Mouse (Mus musculus) erythroid progenitor cell, adult 5-6 weeks (primary cell): ENCODE data around the gene Cish. TPM values are rescaled to one million over a fixed set of nuclear protein-coding genes. Genes with fewer than 3 reads are reported as not detected.
"Not testable (repeated sequence)": the region's sequence is repeated elsewhere in the genome, so short reads cannot be mapped to it uniquely, and the experiment has no call there.

Experiments used
- ATAC-seq: replicated peaks from 2 replicates; pipeline ENCODE4 v1.8.0; 2016; ENCODE audit warnings: moderate number of reproducible peaks, mild to moderate bottlenecking, moderate TSS enrichment, inconsistent platforms; ENCODE audit not compliant: poor library complexity, low FRiP score, severe bottlenecking
- total RNA-seq, 2 experiments: library from RNA; stranded (forward) in 1 of 2; stranded (reverse) in 1 of 2; fragments of 150-400 nt in 1 of 2; fragments of 186-747, 209-891 nt in 1 of 2; gene quantifications; 2 replicates each; pipeline versions ENCODE4 v1.2.3 to v1.2.4; 2015 to 2017; ENCODE audit warnings: low replicate concordance in 2 of 2

Cish gene
- total RNA-seq, 2 experiments from 2014 or later = 3.6 to 5.9 TPM

DNA sequence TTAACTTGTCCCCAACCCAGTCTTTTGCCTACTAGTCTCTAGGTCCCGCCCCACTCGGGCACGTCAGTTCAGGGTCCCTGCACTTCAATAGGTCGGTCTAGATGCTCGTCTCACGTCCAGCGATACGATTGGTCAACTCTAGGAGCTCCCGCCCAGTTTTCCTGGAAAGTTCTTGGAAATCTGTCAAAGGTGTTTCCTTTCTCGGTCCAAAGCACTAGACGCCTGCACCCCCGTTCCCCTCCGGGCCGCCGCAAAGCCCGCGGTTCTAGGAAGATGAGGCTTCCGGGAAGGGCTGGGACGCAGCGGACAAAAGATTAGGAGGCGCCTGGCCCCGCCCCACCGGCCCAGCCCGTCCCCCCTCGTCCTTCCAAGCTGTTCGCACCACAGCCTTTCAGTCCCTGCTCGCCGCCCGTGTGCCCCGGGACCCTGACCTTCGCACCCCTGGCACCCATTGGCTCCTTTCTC is 707 bp downstream of the Cish start:
- ATAC-seq = peak; percentile 83

DNA sequence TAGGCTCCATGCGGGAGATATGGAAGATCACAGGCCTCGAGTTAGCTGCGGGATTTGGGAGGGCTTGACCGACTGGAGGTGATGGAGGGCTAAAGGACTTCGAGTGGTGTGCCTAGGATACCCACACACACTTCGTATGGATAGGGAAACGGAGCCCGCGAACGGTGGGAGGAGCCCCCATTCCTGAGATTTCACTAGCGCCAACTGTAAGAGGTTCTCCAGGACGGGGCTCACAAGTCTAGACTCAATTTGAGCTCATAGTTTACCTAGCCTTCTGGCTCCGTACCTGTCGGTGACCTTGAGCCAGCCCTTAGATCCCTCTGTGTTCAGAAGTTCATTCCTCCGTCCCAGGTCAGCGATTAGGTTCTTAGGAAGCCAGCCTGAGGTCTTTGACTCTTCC is 1.2 kb downstream of the Cish start:
- ATAC-seq = no peak

- ATAC-seq = no peak
Observed at GRCm38 (mm10) chr9:107297658-107298057, 1.8 kb downstream of the Cish start.

DNA sequence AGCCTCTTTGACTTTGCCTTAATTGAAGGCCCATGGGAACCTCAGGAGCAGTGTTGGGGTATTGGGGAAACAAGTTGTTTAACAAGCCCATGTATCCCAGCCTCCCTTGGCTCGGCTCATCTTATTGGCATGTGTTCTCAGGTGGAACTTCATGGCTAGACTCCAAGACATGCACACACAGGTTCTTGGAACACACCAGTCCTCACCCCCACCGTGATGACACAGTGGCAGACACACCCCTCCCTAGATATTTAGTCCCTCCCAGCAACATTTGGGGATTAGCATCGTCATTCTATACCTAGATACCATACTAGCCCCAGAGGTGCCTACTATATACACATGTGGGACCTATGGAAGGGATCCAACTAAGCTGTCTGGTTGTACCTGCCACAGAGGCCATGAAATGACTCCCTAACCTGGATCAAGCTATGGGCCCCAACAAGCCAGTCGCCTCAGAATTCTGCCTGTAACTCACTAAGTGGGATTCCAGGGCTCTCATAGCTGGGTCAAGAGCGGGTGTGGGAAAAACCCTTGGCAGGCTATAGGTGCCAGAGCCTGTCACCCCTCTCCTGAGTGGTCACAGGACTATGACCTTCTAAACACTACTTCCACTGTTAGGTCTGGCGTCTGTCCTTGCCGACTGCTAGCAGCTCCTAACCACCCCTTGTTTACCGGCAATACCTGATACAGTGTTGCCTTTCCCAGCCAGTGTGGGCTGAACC is 2.4 kb downstream of the Cish start:
- peak; percentile 44 for ATAC-seq

DNA sequence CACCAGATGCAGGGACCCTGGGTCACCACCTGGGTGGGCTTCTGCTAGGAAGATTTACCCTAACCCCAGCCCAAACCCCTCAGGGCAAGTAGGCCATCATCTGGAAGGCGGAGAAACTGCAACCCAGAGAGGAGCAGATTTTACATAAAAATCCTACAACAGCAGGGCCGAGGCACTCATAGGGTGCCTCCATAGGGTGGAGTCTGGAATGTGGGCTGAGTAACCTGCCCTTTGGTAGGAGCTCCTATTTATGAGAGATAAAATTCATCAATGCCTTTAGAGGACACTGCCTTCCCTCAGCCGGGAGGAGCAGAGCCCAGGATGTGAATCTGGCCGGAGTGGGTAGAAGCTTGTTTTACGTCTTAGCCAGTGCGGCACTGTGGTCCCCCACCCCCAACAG is 3.0 kb downstream of the Cish start:
- no peak for ATAC-seq

GRCm38 (mm10) chr9:107299783-107300182 is 4.0 kb downstream of the Cish start:
- ATAC-seq = no peak

DNA sequence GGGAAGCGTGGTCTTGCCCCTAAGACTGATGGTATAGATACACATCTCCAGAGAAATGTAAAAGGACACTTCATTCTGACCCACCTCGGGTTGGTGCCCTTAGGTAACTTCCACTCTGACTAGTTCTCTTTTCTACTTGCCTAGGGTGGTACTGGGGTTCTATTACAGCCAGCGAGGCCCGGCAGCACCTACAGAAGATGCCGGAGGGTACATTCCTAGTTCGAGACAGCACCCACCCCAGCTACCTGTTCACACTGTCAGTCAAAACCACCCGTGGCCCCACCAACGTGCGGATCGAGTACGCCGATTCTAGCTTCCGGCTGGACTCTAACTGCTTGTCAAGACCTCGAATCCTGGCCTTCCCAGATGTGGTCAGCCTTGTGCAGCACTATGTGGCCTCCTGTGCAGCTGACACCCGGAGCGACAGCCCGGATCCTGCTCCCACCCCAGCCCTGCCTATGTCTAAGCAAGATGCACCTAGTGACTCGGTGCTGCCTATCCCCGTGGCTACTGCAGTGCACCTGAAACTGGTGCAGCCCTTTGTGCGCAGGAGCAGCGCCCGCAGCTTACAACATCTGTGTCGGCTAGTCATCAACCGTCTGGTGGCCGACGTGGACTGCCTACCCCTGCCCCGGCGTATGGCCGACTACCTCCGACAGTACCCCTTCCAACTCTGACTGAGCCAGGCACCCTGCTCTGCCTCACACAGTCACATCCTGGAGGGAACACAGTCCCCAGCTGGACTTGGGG is 4.6 kb downstream of the Cish start:
- no peak for ATAC-seq

DNA sequence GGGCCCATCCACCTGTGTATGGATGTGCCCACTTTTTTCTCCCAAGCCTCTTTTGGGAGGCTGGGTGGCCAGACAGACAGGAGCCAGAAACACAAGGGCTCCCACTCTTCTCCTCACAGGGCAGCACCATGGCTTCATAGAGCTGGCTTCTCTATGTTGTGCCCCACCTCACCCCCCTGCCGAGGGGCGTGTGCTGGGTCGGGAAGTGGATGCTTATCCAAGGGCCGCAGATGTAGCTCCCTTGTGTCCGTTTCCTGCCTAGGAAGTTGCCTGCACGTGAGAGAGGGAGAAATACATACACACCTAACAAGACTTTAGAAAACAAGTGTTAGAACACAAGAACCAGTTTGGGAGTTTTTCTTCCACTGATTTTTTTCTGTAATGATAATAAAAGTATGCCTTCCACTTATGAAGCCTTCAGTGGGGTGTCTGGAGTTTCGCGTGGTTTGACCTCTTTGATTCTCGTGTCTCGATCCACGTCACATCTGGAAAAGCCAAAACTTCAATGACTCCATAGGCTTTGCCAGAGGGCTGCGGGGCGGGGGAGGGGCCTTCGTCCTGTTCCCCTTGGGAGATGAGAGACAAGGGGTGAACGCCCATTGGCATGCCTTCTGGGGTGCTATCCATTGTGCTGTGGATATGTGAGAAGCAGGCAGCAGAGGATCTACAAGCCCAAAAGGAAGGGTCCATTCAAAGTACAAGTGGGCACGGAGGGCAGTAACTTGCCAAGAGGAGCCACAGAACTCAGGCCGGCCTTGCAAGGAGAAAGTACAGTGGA is 5.9 kb downstream of the Cish start:
- no peak for ATAC-seq

GRCm38 (mm10) chr9:107302592-107302991 is 6.8 kb downstream of the Cish start:
- no peak for ATAC-seq

GRCm38 (mm10) chr9:107303121-107303820 is 7.4 kb downstream of the Cish start:
- ATAC-seq = no peak

DNA sequence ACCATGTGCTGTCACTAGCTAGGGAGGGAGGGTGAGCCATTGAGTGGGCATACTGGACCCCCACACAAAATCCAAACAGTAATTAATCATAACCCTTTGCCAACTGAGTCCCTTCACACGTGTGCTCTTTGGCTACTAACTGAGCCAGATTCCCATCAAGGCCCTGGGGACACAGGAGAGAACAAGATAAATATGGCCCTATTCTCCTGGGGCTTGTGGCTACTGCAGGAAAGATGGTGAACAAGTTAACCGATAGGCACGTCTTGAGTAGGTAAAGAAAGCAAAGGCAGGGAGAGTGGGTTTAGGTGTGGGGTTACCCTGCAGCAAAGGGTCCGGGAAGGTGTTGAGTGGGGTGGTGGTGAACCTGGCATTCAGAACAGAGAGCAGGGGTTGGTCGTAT is 8.1 kb downstream of the Cish start:
- no peak for ATAC-seq

DNA sequence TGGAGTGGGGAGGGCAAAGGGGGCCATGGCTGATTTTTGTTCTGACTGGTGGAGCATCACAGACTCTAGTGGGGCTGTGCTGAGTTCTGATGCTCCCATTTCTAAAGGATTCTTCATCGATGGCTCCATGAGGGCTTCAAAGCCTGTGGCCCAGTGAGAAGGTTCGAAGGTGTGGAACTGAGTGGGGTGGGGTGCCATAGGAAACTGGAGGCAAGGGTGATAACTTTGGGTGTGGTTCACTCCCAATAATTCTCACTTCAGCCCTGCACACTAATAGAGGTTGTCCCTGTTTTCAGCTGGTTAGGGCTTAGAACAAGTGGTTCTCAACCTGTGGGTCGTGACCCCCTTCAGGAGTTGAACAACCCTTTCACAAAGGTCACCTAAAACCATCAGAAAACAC is 8.6 kb downstream of the Cish start:
- ATAC-seq = peak; percentile 72

DNA sequence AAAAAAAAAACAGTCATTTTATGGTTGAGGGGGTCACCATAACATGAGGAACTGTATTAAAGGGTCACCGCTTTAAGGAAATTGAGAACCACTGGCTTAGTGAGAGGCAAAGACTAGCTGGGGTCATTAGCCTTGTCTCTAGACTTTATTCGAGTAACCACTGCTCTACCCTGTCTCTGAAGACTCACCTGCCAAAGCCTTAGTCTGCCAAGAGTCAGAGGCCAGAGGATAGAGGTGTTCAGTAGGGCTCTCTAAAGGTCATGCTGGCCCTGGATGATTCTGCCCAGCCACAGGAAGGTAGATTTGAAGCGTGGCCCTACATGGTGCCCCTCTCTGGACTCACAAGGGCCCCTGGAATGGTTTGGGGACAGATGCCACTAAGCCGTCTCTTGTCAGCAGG is 9.2 kb downstream of the Cish start:
- ATAC-seq = no peak

- ATAC-seq = peak; percentile 23; the same call in 1 of the 2 replicates
Observed at GRCm38 (mm10) chr9:107305601-107306542, 10.0 kb downstream of the Cish start.

DNA sequence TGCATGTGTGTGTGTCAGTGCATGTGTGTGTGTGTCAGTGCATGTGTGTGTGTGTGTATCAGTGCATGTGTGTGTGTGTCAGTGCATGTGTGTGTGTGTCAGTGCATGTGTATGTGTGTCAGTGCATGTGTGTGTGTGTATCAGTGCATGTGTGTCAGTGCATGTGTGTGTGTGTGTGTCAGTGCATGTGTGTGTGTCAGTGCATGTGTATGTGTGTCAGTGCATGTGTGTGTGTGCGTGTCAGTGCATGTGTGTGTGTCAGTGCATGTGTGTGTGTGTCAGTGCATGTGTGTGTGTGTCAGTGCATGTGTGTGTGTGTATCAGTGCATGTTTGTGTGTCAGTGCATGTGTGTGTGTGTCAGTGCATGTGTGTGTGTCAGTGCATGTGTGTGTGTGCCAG is 10.8 kb downstream of the Cish start:
- not testable (repeated sequence) for ATAC-seq

- ATAC-seq = peak; percentile 82
Observed at GRCm38 (mm10) chr9:107307099-107307872, 11.5 kb downstream of the Cish start.

DNA sequence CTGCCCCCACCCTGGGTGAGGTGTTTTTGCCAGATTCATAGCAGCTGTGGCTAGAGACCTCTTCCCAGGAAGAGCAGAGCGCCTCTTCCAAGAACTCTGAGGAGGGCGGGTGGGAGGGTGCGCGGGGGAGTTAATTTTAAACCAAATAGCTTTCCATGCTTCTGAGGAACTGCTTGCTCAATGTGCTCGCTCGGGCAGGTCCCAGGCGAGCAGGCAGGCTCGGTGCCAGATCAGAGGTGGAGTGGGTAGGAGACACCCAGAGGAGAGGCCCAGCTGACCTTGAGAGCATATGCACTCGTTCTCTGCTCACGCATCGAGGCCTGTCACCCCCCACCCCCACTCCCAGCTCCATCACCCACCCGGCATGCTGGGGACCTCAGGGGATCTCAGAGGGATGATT is 12.1 kb downstream of the Cish start:
- peak; percentile 41 for ATAC-seq

DNA sequence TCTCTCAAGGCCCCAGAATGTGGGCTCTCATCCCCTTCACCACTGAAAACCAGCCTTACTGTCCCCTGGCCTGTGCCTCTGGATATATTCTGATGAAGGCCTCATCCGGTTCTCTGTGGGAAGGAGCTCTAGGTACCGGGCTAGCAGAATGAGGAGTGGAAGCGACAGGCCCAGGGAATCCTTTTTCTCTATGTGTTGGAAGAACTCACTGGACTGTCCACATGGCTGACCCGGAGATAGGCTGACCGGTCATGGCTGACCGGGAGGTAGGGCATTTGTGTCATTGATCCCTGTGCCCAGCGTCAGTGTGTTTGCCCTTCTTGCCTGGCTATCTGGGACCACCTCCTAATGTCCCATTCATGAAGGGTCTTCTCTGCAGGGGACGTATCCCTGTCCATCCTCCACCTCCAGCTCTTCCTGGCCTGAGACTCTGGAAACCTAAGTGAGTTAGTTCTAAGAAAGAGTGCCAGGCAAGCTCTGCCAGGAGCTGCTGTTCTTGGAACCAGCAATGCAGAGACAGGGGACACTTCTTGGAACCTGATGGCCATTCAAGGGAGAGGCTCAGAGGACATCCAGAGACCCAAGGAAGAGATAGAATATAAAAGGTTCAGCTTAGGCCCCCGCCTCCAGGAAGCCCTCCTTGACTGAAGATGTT is 12.6 kb downstream of the Cish start:
- ATAC-seq = no peak
